Mouse (Mus musculus) C2C12 (cell line): Measurements from ENCODE around the gene Rbm5. TPM values are rescaled to one million over a fixed set of nuclear protein-coding genes. Genes with fewer than 3 reads are reported as not detected.

Source experiments
- H3K27me3 ChIP-seq: one replicate; pipeline ENCODE4 v1.6.1; 2011; ENCODE audit not compliant: control insufficient read depth, insufficient read depth, insufficient read length
- H3K36me3 ChIP-seq: one replicate; pipeline ENCODE4 v1.6.1; 2011; ENCODE audit not compliant: control insufficient read depth, insufficient read depth
- H3K4me3 ChIP-seq: one replicate; pipeline ENCODE4 v1.5.1; 2011; ENCODE audit warnings: mild to moderate bottlenecking, control low read depth; ENCODE audit not compliant: poor library complexity, insufficient read depth, severe bottlenecking
- H3K79me2 ChIP-seq: one replicate; pipeline ENCODE4 v1.6.1; 2011; ENCODE audit not compliant: control insufficient read depth, insufficient read depth
- H3K79me3 ChIP-seq: one replicate; pipeline ENCODE4 v1.6.1; 2011; ENCODE audit warnings: low read depth, control low read depth
- H3ac ChIP-seq: one replicate; pipeline ENCODE3; 2011; ENCODE audit warnings: low read depth; ENCODE audit not compliant: control insufficient read depth, insufficient read length
- CEBPB ChIP-seq: IDR thresholded peaks from one replicate; pipeline ENCODE4 v1.6.1; 2011; ENCODE audit warnings: low read depth, mild to moderate bottlenecking, control low read depth, moderate library complexity
- CTCF ChIP-seq: IDR thresholded peaks from one replicate; pipeline ENCODE4 v1.5.1; 2011; ENCODE audit not compliant: control insufficient read depth, insufficient read depth, insufficient read length
- FOSL1 ChIP-seq: IDR thresholded peaks from one replicate; pipeline ENCODE4 v1.8.0; 2011; ENCODE audit warnings: mild to moderate bottlenecking, low read length; ENCODE audit not compliant: poor library complexity, insufficient read depth, severe bottlenecking
- MAX ChIP-seq: IDR thresholded peaks from one replicate; pipeline ENCODE4 v1.6.1; 2011; ENCODE audit warnings: mild to moderate bottlenecking, control low read depth
- MYOD1 ChIP-seq: IDR thresholded peaks from one replicate; pipeline ENCODE4 v1.6.1; 2011; ENCODE audit warnings: low read depth; ENCODE audit not compliant: control insufficient read depth, insufficient read length
- MYOG ChIP-seq: IDR thresholded peaks from one replicate; pipeline ENCODE4 v1.6.1; 2011; ENCODE audit not compliant: control insufficient read depth, insufficient read length; ENCODE audit errors: extremely low read depth
- USF1 ChIP-seq: IDR thresholded peaks from one replicate; pipeline ENCODE4 v1.6.1; 2011; ENCODE audit warnings: low read depth, mild to moderate bottlenecking, control low read depth, moderate library complexity
- polyA plus RNA-seq: library from polyadenylated mRNA; unstranded; fragments of >200 nt; fragmentation: generic; extraction: Trizol; gene quantifications from one replicate; pipeline ENCODE4 v1.2.1, GENCODE M21; 2012; ENCODE audit warnings: missing spikeins

Rbm5 gene
- polyA plus RNA-seq, 1 experiment, result 29.8 TPM

DNA sequence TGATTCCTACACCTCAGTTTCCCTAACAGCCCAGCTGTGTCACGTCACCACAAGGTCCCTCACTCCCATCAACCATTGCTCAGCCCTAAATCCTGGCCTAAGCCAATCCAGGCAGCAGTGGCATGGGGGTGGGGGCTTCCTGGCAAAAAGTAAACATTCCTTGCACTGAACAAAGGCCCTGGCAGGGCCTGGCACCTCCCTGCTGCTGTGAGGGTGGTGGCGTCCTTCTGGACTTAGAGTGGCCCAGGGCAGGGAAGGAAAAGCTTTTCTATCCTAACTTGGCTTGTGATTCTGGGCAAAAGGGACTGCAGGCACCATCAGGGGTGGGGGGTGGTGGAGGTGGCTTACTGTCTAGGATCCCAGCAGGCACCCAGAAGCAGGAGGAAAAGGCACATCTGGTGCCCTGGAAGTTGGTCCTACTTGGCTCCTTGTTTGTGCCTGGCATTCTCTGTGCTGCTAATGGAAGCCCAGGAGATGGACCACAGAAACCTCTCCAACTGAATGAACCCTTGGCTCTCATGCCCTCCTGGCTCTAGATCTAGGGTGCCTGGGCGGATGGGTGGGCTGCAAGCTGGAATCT is 68.1 kb downstream of the Rbm5 start:
- no peak overlapping the region for H3K4me3 ChIP-seq
- TF ChIP-seq FOSL1 (no peak), USF1 (no peak), MAX (no peak), MYOD1 (no peak), CTCF (no peak), CEBPB (no peak), MYOG (no peak)
- peaks cover 19% of the 10 kb centered on the region for H3K27me3 ChIP-seq
- no peak overlapping the region for H3ac ChIP-seq
- no peaks in the 10 kb centered on the region for H3K79me2 ChIP-seq
- H3K36me3 ChIP-seq, result no peaks in the 10 kb centered on the region
- H3K79me3 ChIP-seq, result no peaks in the 10 kb centered on the region

DNA sequence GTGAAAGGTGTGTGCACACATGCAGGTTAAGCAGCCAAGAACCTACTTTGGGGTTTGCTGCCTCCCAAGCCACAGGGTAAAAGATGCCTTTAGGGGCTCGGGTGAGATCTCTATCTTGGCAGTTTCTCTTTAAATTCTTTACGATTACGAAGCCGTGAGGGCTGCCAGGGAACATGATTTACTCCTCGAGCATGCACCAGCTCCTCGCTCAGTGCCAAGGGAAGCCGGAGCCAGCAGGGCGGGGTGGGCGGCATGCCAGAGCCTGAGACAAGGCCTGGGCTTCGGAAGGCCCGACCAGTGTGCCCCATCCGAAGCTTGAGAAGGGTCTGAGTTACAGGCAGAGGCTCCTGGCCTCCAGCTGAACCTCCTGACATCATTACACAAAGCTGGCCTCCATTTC is 69.2 kb downstream of the Rbm5 start:
- Histone ChIP-seq H3ac (no peak overlapping the region), H3K4me3 (no peak overlapping the region), H3K27me3 (peaks cover 10% of the 10 kb centered on the region), H3K79me3 (no peaks in the 10 kb centered on the region), H3K79me2 (no peaks in the 10 kb centered on the region), H3K36me3 (no peaks in the 10 kb centered on the region)
- TF ChIP-seq CEBPB (no peak), CTCF (no peak), MYOG (no peak)

DNA sequence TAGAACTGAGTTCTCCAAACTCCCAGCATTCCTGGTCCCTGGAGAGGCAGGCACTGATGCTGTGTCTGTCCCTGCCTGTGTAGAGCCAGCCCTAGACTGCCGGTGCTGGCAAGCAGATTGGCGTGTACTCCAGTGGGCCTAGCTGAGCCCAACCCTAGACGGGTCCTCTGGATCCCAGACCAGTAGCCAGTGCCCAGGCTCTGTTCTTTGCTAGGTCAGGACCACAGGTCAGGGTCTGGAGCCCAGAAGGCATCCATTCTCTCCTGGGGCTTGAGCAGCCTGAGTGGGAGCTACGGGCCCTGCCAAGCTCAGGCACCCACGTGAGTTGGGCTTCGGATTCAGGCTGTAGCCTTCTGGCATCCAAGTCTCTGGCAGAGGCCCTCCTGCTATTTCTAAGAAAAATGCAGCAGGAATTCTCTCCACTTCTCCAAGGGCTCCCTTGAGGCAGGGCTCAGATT is 70.7 kb downstream of the Rbm5 start:
- Histone ChIP-seq H3K79me2 (no peaks in the 10 kb centered on the region), H3K36me3 (no peaks in the 10 kb centered on the region), H3K4me3 (no peak overlapping the region), H3ac (no peak overlapping the region), H3K79me3 (no peaks in the 10 kb centered on the region), H3K27me3 (peaks cover under 1% of the 10 kb centered on the region)
- TF ChIP-seq CEBPB (no peak), MAX (no peak), USF1 (no peak), MYOG (no peak), FOSL1 (no peak), MYOD1 (no peak), CTCF (no peak)

DNA sequence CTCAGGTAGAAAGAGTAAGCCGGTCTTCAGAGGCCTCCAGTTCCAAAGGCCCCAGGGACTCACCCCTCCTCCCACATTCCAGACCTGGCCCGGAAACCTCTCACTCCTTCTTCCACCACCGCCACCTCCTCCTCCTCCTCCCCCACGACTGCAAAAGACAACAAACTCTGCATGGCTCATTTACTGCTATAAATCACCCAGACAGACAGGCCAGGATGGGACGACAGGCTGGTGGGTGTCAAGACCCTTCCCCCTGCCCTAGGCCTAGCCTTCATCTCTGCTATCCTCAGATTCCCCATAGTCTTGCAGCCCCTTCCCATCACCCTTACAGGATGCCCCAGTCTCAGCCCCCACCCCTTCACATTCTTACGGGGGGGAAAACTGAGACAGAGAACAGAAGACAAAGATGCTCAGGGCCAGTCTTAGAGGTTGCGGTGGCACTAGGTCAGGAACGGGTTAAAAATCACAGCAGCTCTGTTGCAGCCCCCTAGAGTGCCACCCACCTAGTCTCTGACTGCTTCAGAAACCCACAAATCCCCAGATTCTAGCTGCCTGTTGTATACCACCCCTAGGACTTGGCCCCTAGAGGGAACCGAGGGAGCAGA is 71.3 kb downstream of the Rbm5 start:
- no peak overlapping the region for H3K4me3 ChIP-seq

DNA sequence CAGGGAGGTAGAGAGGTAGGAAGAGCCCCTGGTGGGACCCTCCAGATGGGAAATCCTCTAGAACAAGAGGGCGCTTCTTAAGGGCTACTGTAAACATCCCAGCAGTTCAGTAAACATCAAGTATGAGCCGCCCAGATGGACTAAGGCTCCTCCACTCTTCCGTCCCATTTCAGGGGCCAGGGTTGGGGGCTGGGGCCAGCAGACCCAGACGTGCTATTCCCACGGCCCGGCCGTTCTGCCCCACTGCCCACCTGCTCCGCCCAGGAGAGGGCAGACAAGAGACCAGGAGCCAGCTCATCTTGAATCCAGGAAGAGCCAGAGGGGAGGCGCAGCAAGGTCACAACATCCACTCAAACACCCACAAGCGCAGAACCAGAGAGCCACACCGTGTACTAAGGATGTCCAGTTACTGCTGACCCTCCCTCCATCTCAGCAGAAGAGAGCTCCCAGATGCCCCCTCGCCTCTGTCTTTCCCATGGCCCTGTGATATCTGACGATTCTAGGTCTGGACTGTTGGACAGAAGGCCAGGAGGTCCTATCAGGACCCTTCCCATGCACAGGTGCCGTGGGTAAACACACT is 72.1 kb downstream of the Rbm5 start:
- Histone ChIP-seq H3K27me3 (no peaks in the 10 kb centered on the region), H3K79me2 (no peaks in the 10 kb centered on the region), H3K36me3 (no peaks in the 10 kb centered on the region), H3K79me3 (no peaks in the 10 kb centered on the region), H3K4me3 (no peak overlapping the region), H3ac (no peak overlapping the region)
- TF ChIP-seq MAX (no peak), CEBPB (no peak)

More for the DNA sequence above, 71.3 kb downstream of the Rbm5 start:
- Histone ChIP-seq H3K27me3 (no peaks in the 10 kb centered on the region), H3K79me3 (no peaks in the 10 kb centered on the region), H3ac (no peak overlapping the region), H3K79me2 (no peaks in the 10 kb centered on the region), H3K36me3 (no peaks in the 10 kb centered on the region)
- TF ChIP-seq FOSL1, result no peak
- no peak for TF ChIP-seq CTCF
- no peak for TF ChIP-seq MYOD1
- TF ChIP-seq MAX, result no peak
- TF ChIP-seq USF1, result no peak
- no peak for TF ChIP-seq MYOG
- TF ChIP-seq CEBPB, result no peak
